Mouse (Mus musculus) inflammation-experienced regulatory T-cells, adult 6 months (primary cell): Measurements from ENCODE around the gene Gcm1. TPM values are rescaled to one million over a fixed set of nuclear protein-coding genes. Genes with fewer than 3 reads are reported as not detected.
A peak's percentile ranks its signal among the peaks of the same experiment; 100 is the strongest.
"Not testable (repeated sequence)": the region's sequence is repeated elsewhere in the genome, so short reads cannot be mapped to it uniquely, and the experiment has no call there.

Source experiments
- ATAC-seq: one replicate; pipeline ENCODE4 v1.8.0; 2017
- polyA plus RNA-seq, 3 experiments: library from polyadenylated mRNA; unstranded; fragments of 100-300 nt; shearing (Covaris generic); gene quantifications; one replicate each; pipeline ENCODE4 v1.2.1; 2017

Gene Gcm1
- polyA plus RNA-seq, 3 experiments from 2014 or later: not detected

GRCm38 (mm10) chr9:78050452-78050970, 1.2 kb upstream of the Gcm1 start:
- ATAC-seq: no peak

GRCm38 (mm10) chr9:78053821-78054220, 2.1 kb downstream of the Gcm1 start:
- no peak for ATAC-seq

GRCm38 (mm10) chr9:78054298-78054697, 2.6 kb downstream of the Gcm1 start:
- ATAC-seq: no peak

- no peak for ATAC-seq
Measured at GRCm38 (mm10) chr9:78059525-78060120, 7.9 kb downstream of the Gcm1 start.

- ATAC-seq: no peak
Measured at GRCm38 (mm10) chr9:78062392-78062791, 10.7 kb downstream of the Gcm1 start.

- no peak for ATAC-seq
Measured at GRCm38 (mm10) chr9:78064121-78064520, 12.4 kb downstream of the Gcm1 start.

- ATAC-seq: no peak
Measured at GRCm38 (mm10) chr9:78070496-78070895, 18.8 kb downstream of the Gcm1 start.

- ATAC-seq: no peak
Measured at GRCm38 (mm10) chr9:78071626-78072025, 19.9 kb downstream of the Gcm1 start.

- not testable (repeated sequence) for ATAC-seq
Measured at GRCm38 (mm10) chr9:78073291-78073690, 21.6 kb downstream of the Gcm1 start.

GRCm38 (mm10) chr9:78073713-78074340, 22.1 kb downstream of the Gcm1 start:
- peak; percentile 69 for ATAC-seq

- no peak for ATAC-seq
Measured at GRCm38 (mm10) chr9:78075256-78075655, 23.5 kb downstream of the Gcm1 start.

- no peak for ATAC-seq
Measured at GRCm38 (mm10) chr9:78078240-78078639, 26.5 kb downstream of the Gcm1 start.

- ATAC-seq: no peak
Measured at GRCm38 (mm10) chr9:78081835-78082234, 30.1 kb downstream of the Gcm1 start.

GRCm38 (mm10) chr9:78084341-78084740, 32.6 kb downstream of the Gcm1 start:
- ATAC-seq: no peak

GRCm38 (mm10) chr9:78085722-78086287, 34.1 kb downstream of the Gcm1 start:
- ATAC-seq: no peak

- no peak for ATAC-seq
Measured at GRCm38 (mm10) chr9:78087751-78088150, 36.0 kb downstream of the Gcm1 start.

- no peak for ATAC-seq
Measured at GRCm38 (mm10) chr9:78088521-78088920, 36.8 kb downstream of the Gcm1 start.

- ATAC-seq: no peak
Measured at GRCm38 (mm10) chr9:78088971-78089370, 37.2 kb downstream of the Gcm1 start.

- no peak for ATAC-seq
Measured at GRCm38 (mm10) chr9:78089906-78090305, 38.2 kb downstream of the Gcm1 start.

- ATAC-seq: no peak
Measured at GRCm38 (mm10) chr9:78090596-78090995, 38.9 kb downstream of the Gcm1 start.

GRCm38 (mm10) chr9:78095686-78096085, 44.0 kb downstream of the Gcm1 start:
- ATAC-seq: no peak

- ATAC-seq: no peak
Measured at GRCm38 (mm10) chr9:78096376-78096775, 44.7 kb downstream of the Gcm1 start.

- peak; percentile 54 for ATAC-seq
Measured at GRCm38 (mm10) chr9:78100956-78101355, 49.2 kb downstream of the Gcm1 start.

- no peak for ATAC-seq
Measured at GRCm38 (mm10) chr9:78101431-78101830, 49.7 kb downstream of the Gcm1 start.
